Comparison of ENCODE assay signal across 21 mouse cellular contexts in the genomic region with DNA sequence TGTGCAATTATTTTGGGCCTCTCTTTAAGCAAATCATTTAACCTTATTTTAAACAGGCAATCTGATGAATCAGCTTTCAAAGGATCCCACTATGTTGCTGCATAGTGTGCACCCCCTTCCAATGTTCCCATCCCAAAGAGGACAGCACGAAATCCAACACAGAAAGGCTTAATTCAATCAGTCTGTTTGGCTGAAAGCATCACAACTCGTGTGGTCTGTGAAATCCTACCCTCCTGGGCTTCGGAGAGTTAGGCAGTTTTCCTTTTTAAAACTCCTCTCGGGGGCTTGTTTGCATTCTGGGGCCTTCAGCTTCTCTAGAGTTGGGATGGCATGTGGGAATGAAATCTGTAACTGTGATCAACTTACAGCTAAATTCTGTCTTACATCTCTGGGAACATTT.
"Had no signal": no experiment of that assay in that cellular context is flagged by ENCODE, and none has a peak within 500 bp of the region (broad histone marks: within the 10 kb centered on the region; RNA-seq: fewer than 3 reads in every experiment).

No protein-coding gene starts in this region.

- H3K9me3 ChIP-seq: kidney, embryonic 15.5 days; megakaryocyte, embryonic 14.5 days; midbrain, embryonic 12.5 days; midbrain, embryonic 15.5 days; neural tube, embryonic 12.5 days; neural tube, embryonic 15.5 days had no signal

- H3K4me2 ChIP-seq: kidney, embryonic 15.5 days; liver, embryonic 11.5 days; lung, embryonic 14.5 days; midbrain, embryonic 12.5 days; midbrain, embryonic 15.5 days; neural tube, embryonic 12.5 days; neural tube, embryonic 15.5 days had no signal

- H3K4me3 ChIP-seq: kidney, embryonic 15.5 days; megakaryocyte, embryonic 14.5 days; midbrain, embryonic 12.5 days; midbrain, embryonic 15.5 days; neural tube, embryonic 12.5 days; neural tube, embryonic 15.5 days had no signal

- H3K27me3 ChIP-seq: kidney, embryonic 15.5 days; midbrain, embryonic 12.5 days; midbrain, embryonic 15.5 days; neural tube, embryonic 12.5 days; neural tube, embryonic 15.5 days had no signal

- ATAC-seq: liver, postnatal 0 days; lung, postnatal 0 days; midbrain, embryonic 15.5 days had no signal

- DNase-seq: kidney, adult 11 months; kidney, adult 8-10 months; kidney, postnatal 10 days; kidney, postnatal 36 days; liver, postnatal 0 days; lung, embryonic 14.5 days; lung, postnatal 36 days; right cerebral cortex, adult 18-20 months; right cerebral cortex, postnatal 14 days; right cerebral cortex, postnatal 4 days; thymus, adult 18-20 months; thymus, postnatal 36 days had no signal

- H3K9ac ChIP-seq: kidney, embryonic 15.5 days; liver, embryonic 14.5 days; liver, postnatal 0 days; lung, embryonic 14.5 days; midbrain, embryonic 12.5 days; midbrain, embryonic 15.5 days; neural tube, embryonic 12.5 days; neural tube, embryonic 15.5 days had no signal

- H3K27ac ChIP-seq: kidney, embryonic 15.5 days; liver, embryonic 14.5 days; midbrain, embryonic 12.5 days; midbrain, embryonic 15.5 days; neural tube, embryonic 12.5 days; neural tube, embryonic 15.5 days had no signal

- H3K4me1 ChIP-seq: midbrain, embryonic 12.5 days; midbrain, embryonic 15.5 days had no signal

- H3K36me3 ChIP-seq: kidney, embryonic 15.5 days; midbrain, embryonic 12.5 days; midbrain, embryonic 15.5 days; neural tube, embryonic 12.5 days; neural tube, embryonic 15.5 days had no signal
